Mouse (Mus musculus) midbrain, embryonic 11.5 days (tissue): ENCODE results near the gene S100a8. TPM values are rescaled to one million over a fixed set of nuclear protein-coding genes. Genes with fewer than 3 reads are reported as not detected.

Source experiments
- ATAC-seq: fragments of 200-750 bp; cut with Nextera tagmentation; 2 replicates; pipeline ENCODE4 v1.8.0; 2017; ENCODE audit warnings: moderate TSS enrichment, moderate library complexity; ENCODE audit not compliant: low FRiP score
- DNase-seq: peaks from one replicate; pipeline ENCODE4 v3.0.0; 2015; ENCODE audit warnings: low spot score; ENCODE audit errors: missing footprints
- H3K27ac ChIP-seq: fragments of 300-500 bp; sonication (generic); 2 replicates; pipeline ENCODE4 v1.5.1; 2014; ENCODE audit warnings: low read depth, low read length
- H3K27me3 ChIP-seq: fragments of 300-500 bp; sonication (generic); 2 replicates; pipeline ENCODE4 v1.6.1; 2014; ENCODE audit warnings: mild to moderate bottlenecking, low read length, moderate library complexity, mixed read lengths; ENCODE audit not compliant: control insufficient read depth, insufficient read depth
- H3K36me3 ChIP-seq: fragments of 300-500 bp; sonication (generic); 2 replicates; pipeline ENCODE4 v1.6.1; 2014; ENCODE audit warnings: mild to moderate bottlenecking, low read length, moderate library complexity, mixed read lengths; ENCODE audit not compliant: control insufficient read depth, insufficient read depth
- H3K4me1 ChIP-seq: fragments of 300-500 bp; sonication (generic); 2 replicates; pipeline ENCODE4 v1.6.1; 2014; ENCODE audit warnings: low read length; ENCODE audit not compliant: control insufficient read depth, insufficient read depth
- H3K4me2 ChIP-seq: fragments of 300-500 bp; sonication (generic); 2 replicates; pipeline ENCODE4 v1.6.1; 2014; ENCODE audit warnings: mild to moderate bottlenecking, moderate library complexity
- H3K4me3 ChIP-seq: fragments of 300-500 bp; sonication (generic); 2 replicates; pipeline ENCODE4 v1.5.1; 2014; ENCODE audit warnings: low read depth, low read length
- H3K9ac ChIP-seq: fragments of 300-500 bp; sonication (generic); 2 replicates; pipeline ENCODE4 v1.6.1; 2014; ENCODE audit warnings: low read length
- H3K9me3 ChIP-seq: fragments of 300-500 bp; sonication (generic); 2 replicates; pipeline ENCODE4 v1.6.1; 2016; ENCODE audit warnings: low read length; ENCODE audit not compliant: control insufficient read depth
- WGBS: fragments of 180-500 bp; shearing (Covaris S2); extraction: QIAGEN DNeasy Blood & Tissue Kit; methylation state at CpG from one replicate; pipeline ENCODE4 v1.1.7; 2014; 5-methylcytosine and 5-hydroxymethylcytosine counted together
- polyA plus RNA-seq: library from polyadenylated mRNA; unstranded; fragments of >200 nt; fragmentation: Nextera tagmentation; extraction: Ambion mirVana; gene quantifications from 2 replicates; pipeline ENCODE4 v1.2.1, GENCODE M21; 2014

S100a8 gene
- polyA plus RNA-seq, 1 experiment from 2014 or later: 2.0 TPM

DNA sequence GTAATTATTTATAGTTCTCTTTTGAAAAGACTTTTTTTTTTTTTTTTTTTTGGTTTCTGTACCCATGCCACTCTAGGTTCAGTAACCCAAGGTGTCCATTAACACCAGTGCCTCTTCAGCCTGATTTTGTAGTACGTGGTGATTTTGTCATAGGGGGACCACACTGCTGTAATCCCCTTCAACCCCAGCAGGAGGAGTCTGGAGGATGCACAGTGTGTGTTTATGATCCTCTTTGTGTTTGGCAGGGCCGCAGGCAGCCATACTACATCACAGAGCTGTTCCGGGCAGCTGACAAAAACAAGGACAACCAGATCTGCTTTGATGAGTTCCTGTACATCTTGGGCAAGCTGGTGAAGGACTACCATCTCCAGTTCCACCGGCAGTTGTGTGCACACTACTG lies 11.4 kb upstream of the S100a8 start:
- no peaks in the 10 kb centered on the region for H3K27me3 ChIP-seq
- no peaks in the 10 kb centered on the region for H3K9me3 ChIP-seq
- H3K9ac ChIP-seq: no peak overlapping the region
- DNase-seq (no peak), ATAC-seq (no peak)
- 79% methylated on average over 4 of the region's 4 CpGs for WGBS
- H3K4me2 ChIP-seq: no peak overlapping the region
- no peaks in the 10 kb centered on the region for H3K4me1 ChIP-seq
- no peak overlapping the region for H3K27ac ChIP-seq
- no peaks in the 10 kb centered on the region for H3K36me3 ChIP-seq
- H3K4me3 ChIP-seq: no peak overlapping the region

DNA sequence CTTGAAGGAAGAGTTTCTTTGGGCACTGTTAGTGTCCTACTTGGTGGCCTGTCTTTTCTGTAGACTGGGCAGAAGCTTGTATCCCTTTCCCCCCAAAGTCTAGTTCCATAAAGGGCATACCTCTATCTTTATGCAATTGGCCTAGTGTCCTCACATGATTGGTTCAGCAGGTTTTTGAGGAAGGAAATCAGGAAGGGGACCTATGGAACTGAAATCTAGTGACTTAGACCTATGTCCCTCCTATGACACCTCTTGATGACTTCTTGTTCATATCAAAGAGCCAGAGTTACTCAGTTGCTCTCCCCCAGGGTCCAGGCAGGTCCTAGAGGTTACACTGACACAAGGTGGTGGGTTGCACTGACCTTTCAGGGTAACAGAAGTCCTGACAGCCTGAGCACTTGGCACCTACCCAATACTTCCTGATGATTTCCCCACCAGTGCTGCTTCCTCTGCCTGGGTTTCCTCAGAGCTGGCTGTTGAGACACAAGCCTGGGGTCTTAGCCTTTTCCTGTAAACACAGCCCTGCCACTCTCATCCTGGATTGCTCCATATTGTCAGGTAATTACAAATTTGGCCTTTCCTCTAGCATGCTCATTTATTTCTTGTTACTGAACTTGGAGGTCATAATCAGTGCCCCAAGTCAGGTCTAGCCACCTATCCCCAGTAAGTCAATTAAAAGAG lies 9.3 kb upstream of the S100a8 start:
- H3K9ac ChIP-seq: no peak overlapping the region
- H3K27me3 ChIP-seq: no peaks in the 10 kb centered on the region
- no peak overlapping the region for H3K4me2 ChIP-seq
- no peak overlapping the region for H3K27ac ChIP-seq
- ATAC-seq (no peak), DNase-seq (no peak)
- H3K4me3 ChIP-seq: no peak overlapping the region
- H3K4me1 ChIP-seq: no peaks in the 10 kb centered on the region
- no peaks in the 10 kb centered on the region for H3K9me3 ChIP-seq
- no peaks in the 10 kb centered on the region for H3K36me3 ChIP-seq

DNA sequence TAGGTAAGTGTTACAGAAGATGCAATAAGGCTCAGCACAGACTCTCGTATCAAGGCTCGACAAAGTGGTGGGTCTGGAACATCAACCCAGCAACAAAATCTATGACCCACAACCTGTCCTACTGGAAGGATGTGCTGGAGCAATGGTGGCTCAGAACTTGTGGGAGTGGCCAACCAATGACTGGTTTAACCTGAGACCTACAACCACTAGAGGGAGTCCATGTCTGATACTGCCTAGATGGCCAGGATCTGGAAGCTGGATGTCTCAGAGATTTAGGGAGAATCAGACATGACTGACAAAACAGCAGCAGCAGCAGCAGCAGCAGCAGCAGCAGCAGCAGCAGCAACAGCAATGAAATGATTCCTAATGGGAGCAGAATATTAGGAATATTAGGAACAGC lies 4.6 kb upstream of the S100a8 start:
- WGBS: 87% methylated on average over 2 of the region's 2 CpGs
- ATAC-seq: no peak

DNA sequence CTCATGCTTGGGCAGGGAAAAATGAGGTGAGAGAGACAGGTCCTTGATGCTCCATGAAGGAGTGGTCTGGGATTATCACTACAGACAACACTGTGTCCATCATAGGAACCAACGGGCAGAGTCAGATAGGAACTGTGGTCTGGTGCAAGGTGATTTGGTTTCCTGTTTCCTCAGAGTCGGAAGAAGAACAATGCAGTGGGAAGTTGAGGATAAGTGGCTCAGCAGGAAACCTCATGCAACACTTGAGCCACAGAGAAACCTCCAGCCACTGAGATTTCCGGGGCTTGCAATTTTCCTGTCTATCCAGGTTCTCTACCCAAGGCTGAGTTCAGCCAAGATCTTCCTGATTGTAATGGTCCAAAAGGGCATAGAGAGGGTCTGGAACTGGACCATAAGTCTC lies 9.9 kb downstream of the S100a8 start:
- DNase-seq: no peak
- Histone ChIP-seq H3K9ac (no peak overlapping the region), H3K4me1 (no peaks in the 10 kb centered on the region), H3K27ac (no peak overlapping the region), H3K9me3 (no peaks in the 10 kb centered on the region), H3K27me3 (no peaks in the 10 kb centered on the region), H3K4me3 (no peak overlapping the region), H3K4me2 (no peak overlapping the region), H3K36me3 (no peaks in the 10 kb centered on the region)
- ATAC-seq: no peak
- 61% methylated on average over 3 of the region's 3 CpGs for WGBS

More for the DNA sequence above, 4.6 kb upstream of the S100a8 start:
- Histone ChIP-seq H3K27ac (no peak overlapping the region), H3K36me3 (no peaks in the 10 kb centered on the region), H3K27me3 (no peaks in the 10 kb centered on the region), H3K4me2 (no peak overlapping the region), H3K9me3 (no peaks in the 10 kb centered on the region), H3K4me3 (no peak overlapping the region), H3K9ac (no peak overlapping the region), H3K4me1 (no peaks in the 10 kb centered on the region)
- DNase-seq: no peak

DNA sequence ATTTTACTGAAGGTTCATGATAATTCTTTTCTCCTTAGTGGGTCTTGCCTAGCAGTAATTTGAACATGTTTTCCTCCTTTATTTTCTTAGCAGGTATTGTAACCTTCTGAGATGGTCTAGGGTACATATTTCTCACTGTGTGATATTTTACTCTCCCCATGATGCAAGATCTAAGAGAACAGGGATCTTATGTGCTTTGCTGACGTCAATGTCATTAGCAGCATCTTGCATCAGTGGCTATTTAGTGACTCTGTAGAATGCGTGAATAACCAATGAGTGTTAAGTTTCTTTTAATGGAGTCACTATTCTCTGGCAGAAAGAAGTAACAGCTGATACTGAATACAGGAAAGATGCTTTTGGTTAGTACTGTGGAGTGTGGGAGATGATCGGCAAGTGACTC lies 15.2 kb downstream of the S100a8 start:
- ATAC-seq (no peak), DNase-seq (no peak)
- Histone ChIP-seq H3K27me3 (no peaks in the 10 kb centered on the region), H3K4me2 (no peak overlapping the region), H3K9me3 (no peaks in the 10 kb centered on the region), H3K4me1 (no peaks in the 10 kb centered on the region), H3K9ac (no peak overlapping the region), H3K27ac (no peak overlapping the region), H3K4me3 (no peak overlapping the region), H3K36me3 (no peaks in the 10 kb centered on the region)
- 90% methylated on average over 3 of the region's 3 CpGs for WGBS

DNA sequence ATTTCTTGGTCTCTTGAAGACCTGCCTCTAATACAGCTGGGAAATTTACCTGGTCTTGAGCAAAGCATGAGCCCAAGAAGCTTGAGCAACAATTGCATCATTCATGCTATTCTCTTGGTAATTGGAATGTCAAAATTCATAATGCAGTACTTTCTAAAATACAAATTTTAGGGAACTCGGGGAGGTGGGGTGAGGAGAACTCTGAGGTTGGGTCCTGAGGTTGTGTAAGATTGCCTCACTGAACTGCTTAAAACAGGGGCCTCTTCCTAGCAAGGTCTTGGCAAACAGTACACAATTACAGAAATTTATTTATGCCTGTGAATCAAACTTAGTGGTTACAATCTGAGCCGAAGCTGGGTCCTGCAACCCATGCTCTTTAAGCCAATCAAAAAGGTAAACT lies 18.1 kb downstream of the S100a8 start:
- Histone ChIP-seq H3K9me3 (no peaks in the 10 kb centered on the region), H3K4me1 (no peaks in the 10 kb centered on the region), H3K27ac (no peak overlapping the region), H3K4me3 (no peak overlapping the region), H3K27me3 (no peaks in the 10 kb centered on the region), H3K4me2 (no peak overlapping the region), H3K36me3 (no peaks in the 10 kb centered on the region), H3K9ac (no peak overlapping the region)
- DNase-seq (no peak), ATAC-seq (no peak)
- 73% methylated on average over 2 of the region's 2 CpGs for WGBS

DNA sequence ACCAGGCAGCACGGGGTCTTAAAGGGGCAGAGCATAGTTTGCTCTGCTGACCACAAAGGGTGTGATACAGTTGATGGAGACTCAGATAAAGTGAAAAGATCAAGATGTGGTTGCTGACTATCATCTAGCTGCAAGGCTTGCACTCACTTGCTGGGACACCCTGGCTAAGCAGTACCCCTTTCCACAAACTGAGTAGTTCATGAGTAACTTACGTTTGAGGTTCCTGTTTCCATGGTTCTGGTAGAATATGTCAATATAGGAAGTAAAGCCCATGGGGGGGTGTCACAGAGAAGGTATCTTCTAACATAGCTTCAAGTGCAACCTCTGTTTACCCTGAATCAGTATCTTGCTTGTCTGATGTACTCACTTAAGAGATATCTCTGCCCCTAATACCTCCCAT lies 24.7 kb downstream of the S100a8 start:
- Histone ChIP-seq H3K9me3 (no peaks in the 10 kb centered on the region), H3K4me1 (no peaks in the 10 kb centered on the region), H3K4me2 (no peak overlapping the region), H3K9ac (no peak overlapping the region), H3K27me3 (no peaks in the 10 kb centered on the region), H3K36me3 (no peaks in the 10 kb centered on the region), H3K27ac (no peak overlapping the region), H3K4me3 (no peak overlapping the region)
- DNase-seq (no peak), ATAC-seq (no peak)
- 84% methylated on average over 2 of the region's 2 CpGs for WGBS

DNA sequence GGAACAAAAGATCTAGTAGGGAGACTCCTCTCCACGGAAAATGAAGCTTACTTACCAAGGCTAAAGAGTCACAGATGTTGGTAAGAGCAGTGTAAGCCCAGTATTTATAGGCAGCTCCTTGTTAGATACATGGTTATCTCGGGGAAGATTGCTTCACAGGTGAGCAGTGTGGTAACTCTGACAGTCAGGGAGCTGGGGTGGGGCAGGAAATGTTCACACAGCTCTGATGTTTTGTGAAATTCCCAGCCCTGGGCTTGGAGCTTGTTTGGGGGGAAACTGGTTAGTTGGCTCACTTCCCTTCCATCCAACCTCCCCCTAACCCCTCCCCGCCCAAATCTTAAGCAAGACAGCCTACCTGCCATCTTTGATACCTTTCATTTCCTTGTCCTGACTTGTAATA lies 26.8 kb downstream of the S100a8 start, which contains the start of gene S100a9:
Gene S100a9 (minus strand): TSS at position 109 of the 400 bp plus-strand sequence.
- H3K9ac ChIP-seq: no peak within 1 kb of the TSS
- 68% methylated on average over 3 of the region's 3 CpGs for WGBS
- no peak within 1 kb of the TSS for H3K4me3 ChIP-seq
- H3K27ac ChIP-seq: no peak within 1 kb of the TSS
- no peaks in the 10 kb centered on the region for H3K36me3 ChIP-seq
- no peaks in the 10 kb centered on the region for H3K4me1 ChIP-seq
- H3K27me3 ChIP-seq: no peaks in the 10 kb centered on the region
- DNase-seq (no peak), ATAC-seq (no peak)
- no peaks in the 10 kb centered on the region for H3K9me3 ChIP-seq
- H3K4me2 ChIP-seq: no peak within 1 kb of the TSS

DNA sequence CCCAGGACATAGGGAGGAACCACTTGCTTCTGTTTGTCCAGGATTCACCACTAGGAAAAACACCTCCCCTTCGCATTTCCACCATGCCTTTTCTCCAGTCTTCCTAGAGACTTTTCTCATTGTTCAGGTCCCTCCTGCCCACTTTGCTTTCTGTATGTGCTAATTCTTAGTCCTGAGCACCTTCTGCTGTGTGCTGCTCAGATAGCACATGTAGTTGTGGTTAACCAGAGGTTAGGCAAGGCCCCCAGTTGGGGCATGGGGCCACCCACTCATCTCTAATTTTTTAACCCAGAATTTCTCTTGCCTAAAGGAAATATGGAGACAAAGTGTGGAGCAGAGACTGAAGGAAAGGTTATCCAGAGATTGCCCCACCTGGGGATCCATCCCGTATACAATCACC lies 33.5 kb downstream of the S100a8 start:
- H3K9me3 ChIP-seq: no peaks in the 10 kb centered on the region
- H3K36me3 ChIP-seq: no peaks in the 10 kb centered on the region
- no peak overlapping the region for H3K4me2 ChIP-seq
- H3K4me1 ChIP-seq: no peaks in the 10 kb centered on the region
- no peak overlapping the region for H3K9ac ChIP-seq
- no peak overlapping the region for H3K27ac ChIP-seq
- DNase-seq (no peak), ATAC-seq (no peak)
- H3K27me3 ChIP-seq: no peaks in the 10 kb centered on the region
- WGBS: 86% methylated on average over 2 of the region's 2 CpGs
- no peak overlapping the region for H3K4me3 ChIP-seq
